Mouse (Mus musculus) spleen, adult 12 weeks (tissue): ENCODE measurements at regions not wholly inside any gene's neighbourhood (a gene's known extent, or its start where the extent isn't known, plus 50 kb on each side); places are given as distances from the start of the nearest gene placed in this dataset.
A peak's percentile ranks its signal among the peaks of the same experiment; 100 is the strongest.

ENCODE experiments used
- DNase-seq: peaks from one replicate; pipeline ENCODE4 v3.0.0; 2022; ENCODE audit warnings: low spot score

DNA sequence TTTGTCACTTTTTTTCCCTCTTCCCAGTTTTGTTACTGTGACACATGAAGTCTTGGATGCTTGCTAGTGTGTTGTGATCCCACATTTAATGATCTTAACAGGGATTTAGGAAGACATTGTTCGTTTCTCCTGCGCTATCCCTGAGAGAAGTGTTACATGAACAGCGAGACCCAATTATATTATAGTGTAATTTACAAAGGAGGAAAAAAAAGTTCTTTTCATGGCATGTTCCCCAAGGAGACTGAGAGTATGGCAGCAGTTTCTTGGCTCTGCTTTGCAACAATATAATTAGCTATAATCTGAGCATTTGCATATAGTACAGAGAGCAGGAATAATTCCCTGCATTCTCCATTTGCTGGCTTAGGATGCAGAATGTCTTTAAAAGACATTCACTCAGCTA, 168.6 kb downstream of the Insc start:
- no peak for DNase-seq

DNA sequence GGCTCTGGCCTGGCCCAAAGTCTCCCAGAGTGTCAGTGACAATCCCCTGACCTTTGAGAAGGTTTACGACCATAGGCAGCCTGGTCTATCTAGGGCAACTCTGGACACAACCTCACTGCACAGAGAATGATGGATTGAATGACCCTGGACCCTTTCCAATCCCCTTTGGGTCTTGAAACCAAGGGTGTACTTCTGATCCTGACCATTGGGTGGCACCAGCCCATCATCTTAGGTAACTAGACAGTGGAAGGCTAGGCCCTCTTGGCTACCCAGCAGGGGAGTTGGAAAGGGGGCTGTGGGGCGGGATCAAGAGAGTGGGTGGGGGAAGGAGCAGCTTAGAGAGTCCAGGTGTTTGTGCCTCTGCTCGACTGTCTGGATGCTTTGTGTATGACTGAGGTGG, 178.7 kb downstream of the Insc start:
- peak; percentile 12 for DNase-seq

DNA sequence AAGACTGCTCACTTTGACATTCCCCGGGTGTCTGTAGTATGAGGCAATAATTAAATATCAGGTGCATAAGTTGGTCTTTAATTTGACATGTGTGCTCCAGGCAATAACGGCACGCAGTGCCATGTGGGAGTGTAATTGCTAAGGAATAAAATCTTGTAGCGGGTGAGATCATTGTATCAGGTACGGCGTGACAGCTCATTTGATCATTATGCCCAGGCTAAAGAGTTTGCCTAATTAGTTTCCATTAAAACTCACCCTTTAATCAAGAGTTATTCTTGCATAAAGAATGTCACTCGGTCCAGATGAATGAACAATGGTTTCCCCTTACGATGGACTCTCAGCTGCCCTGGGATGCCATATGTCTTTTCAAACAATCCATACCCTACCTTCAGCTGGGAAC, 190.4 kb downstream of the Insc start:
- no peak for DNase-seq

DNA sequence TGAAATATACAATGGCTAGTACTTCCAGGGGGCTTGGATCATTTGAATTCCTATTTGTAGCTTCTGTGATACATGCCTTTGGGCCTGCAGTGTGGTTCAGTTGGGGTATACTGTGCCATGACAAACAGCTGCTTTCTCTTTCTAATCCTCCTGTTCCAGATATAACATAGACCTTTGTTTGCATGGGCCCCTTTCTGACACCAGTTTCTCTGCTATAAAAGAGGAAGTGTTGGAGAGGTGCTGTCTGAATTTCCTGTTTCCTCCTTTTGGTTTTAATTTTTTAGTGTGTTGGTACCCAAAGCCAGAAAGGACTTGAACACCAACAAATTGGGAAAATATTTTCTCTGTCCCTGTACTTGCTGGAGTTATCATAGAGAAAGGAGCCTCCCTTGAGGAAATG, 207.3 kb downstream of the Insc start:
- DNase-seq = no peak

DNA sequence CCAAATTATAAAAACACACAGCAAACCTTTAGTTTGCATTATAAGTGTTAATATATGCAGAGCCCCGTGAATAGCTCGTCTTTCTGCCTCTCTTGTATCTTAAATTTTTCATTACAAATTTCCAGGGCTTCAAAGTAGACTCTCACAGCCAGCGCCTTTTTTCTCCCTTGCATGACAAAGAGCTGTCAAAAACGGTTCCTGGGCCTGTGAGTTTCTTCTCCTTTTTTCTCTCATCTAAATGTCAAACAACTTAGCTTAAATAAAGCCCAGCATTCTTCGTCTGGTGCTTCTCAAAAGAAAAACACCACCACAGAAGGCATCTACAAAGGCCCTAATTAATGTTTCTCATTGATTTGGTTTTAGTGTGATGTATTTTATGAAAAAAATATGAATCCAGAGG, 219.7 kb downstream of the Insc start:
- DNase-seq = no peak

DNA sequence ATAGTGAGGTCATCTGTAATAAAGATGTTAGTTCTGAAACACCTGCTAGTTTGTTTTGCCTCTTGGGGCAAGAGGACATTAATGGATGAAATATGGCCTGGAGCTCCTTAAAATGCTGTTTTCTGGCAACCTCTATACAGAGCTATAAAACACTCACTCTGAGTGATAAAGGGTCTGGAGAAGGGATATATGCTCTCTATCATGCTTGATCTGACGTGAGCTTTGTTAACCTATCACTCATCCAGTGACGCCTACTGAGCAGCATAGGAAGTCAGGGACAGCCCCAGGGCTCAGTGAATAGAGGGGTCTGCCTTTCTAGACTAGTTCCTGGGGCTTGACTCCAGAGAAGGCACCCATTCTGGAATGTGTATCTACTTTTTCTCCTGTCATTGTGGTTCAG, 222.4 kb downstream of the Insc start:
- DNase-seq = no peak

DNA sequence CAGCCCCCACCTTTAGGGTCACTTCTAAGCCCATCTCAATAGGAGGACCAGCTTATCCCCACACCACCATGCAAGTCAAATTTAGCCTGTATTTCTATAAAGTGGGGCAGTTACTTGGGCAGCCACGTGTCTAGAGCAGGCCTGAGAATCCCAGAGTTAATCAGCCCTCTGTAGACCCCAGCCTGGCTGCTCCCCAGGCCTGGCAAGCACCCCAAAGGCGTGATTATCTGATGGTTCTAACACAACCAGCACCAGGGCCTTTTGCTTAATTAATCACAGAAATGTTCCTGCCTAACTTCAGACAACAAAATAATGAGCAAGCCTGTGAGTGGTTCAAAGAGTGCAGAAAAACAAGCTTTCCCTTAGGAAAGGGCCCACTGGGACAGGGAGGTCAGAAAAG, 243.0 kb downstream of the Insc start:
- no peak for DNase-seq

DNA sequence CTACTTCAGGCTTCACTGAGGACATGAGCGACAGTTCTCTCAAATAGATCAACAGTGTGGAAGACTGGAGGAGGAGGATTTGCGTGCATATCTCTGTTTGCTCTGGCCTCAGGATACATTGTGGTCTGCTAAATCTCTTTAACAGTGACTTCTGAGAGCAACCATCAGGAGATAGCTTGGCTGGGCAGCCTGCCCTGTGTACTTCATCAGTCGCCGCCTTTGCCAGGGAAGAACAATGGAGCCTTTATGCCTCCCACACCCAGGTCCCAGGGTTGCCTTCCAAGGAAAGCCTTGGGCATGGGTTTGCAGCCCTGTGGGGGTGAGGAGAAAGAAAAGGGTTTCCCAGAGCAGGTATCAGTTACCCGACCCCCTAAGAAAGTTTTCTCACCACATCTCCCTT, 247.8 kb downstream of the Insc start:
- DNase-seq = no peak

DNA sequence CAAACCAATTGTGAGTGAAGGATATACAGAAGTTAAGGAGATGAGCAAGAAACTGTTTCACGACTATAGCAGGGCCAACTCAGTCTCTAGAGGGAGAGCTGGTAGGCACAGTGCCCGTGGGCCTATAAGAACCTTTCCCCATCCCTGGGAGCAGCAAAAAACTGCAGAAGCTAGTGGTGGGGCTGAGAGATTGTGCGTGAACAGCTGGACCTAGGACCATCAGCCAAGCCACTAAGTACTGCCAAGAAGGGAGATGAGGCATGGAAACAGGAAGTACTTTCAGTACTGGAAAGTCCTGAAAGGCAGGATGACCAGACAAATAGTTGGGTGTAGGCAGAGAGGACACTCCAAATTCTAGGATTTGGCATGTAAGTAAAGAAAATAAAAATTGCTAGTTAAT, 248.9 kb downstream of the Insc start:
- DNase-seq = no peak

DNA sequence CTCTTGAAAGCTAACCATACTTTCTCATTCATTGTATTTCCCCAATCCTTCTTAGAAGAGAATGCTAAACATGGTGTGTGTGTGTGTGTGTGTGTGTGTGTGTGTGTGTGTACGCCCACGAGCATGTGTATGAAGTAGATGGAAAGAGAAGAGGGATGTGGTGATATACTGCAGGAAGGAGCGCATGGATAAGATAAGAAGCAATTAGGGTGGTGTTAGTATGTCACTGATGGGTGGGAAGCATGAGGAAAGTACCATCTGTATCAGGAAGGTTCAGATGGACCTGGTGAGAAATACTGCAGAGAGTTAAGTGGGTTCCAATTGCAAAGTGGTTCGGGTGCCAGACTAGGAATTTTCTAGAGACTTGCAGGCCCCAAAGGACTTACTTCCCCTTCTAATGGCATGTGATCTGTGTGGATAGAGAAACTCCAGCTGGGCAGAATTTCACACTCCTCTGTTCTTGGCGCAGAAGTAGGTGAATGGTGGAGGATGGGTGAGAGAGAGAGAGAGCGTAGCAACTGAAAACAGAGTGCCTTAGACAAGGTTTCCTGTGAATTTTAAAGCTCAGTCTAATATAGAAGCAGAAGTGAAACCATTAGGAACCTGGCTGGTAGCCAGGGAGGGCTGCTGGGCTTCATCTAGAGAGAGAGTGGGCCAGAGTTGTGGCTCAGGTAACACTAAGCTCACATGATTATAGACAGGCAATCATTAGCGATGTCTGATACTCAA, 257.5 kb downstream of the Insc start:
- no peak for DNase-seq

DNA sequence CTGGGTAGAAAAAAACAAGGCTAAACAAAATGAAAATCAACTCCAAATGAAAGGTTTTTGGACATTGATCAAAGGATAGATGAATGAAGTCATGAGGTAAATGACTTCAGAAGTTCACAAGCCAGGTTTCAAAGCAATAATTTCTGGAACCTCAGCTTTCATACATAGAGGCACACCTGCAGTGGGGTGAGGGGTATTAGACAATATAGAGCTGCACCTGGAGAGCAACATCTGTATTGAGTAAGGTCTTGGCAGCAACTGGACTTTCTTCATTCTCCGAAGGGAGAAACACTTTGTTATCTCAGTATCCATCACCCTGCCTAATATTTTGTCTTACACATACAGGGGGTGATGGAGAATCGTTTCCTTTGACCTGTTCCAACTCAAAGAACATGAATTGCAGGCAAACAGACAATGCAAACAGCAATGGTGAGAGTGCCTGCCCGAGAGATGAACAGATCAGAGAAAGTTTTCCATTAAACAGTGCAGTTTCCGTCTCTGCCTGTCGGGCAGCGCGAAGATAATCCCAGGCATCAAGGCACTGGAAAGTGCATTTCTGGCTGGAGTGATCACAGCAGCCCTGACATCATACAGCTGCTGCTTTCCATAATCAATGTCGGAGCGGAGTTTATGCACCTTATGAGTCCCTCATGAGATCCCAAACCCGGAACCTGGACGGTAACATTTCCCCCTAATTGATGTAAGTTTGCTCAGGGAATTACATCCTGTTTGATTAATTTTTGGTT, 270.9 kb downstream of the Insc start:
- no peak for DNase-seq

DNA sequence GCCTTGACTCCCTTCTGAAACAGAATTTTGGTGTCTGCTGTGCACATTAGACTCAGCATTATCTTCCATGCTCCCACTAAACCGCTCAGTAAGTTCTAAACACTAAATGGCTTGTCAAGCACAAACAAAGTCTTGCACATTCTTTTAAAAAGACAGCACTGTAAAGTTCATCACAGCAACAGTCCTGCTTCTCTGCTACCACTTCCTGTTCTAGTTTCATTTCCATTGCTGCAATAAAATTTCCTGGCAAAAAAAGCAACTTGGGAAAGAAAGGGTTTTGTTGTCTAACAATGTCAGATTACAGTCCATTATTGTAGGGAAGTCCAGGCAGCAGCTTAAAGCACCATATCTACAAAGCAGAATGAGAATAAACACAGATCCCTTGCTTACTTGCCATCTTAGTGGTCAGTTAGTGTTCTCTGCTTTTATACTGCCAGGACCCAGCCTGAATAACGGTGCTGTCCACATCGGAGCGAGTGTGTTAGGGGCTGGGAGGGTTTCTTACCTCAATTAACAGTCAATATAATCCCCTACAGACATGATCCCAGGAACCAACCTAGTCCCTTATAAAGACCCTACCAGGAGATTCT, 276.0 kb downstream of the Insc start:
- no peak for DNase-seq

DNA sequence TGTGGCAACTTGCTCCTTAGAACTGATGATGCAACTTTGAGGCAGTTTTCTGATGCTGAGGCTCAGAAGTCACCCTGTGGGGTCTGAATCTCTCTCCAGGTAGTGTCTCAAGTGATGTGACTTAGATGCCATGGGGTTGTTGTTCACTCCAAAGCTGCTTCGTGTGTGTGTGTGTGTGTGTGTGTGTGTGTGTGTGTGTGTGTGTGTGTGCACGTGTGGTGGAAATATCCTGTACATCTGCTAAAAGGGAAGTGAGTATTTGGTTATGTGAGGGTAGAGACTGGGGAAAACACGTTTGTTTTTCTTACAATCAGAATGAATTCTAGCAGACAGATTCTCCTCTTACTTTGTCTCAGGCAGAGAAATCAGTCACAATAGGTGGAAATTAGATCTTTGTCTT, 276.5 kb downstream of the Insc start:
- no peak for DNase-seq

DNA sequence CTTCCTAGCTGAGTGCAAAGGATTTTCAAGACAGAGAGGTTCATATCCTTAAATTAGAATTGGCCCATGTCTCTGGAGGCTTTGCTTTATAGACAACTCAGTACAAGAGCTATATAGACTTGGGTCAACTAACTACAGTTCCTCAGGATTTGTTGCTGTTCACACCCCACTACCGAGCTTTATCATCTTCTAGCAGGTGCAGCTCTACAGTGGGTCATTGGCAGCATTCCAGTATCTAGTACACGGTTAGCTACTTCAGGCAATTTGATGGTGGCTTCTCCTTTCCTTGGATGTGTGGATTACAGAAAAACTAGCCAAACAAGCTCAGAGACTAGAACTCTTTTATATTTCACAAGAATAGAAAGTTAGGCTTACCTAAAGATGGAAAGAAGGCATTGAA, 282.3 kb downstream of the Insc start:
- no peak for DNase-seq

DNA sequence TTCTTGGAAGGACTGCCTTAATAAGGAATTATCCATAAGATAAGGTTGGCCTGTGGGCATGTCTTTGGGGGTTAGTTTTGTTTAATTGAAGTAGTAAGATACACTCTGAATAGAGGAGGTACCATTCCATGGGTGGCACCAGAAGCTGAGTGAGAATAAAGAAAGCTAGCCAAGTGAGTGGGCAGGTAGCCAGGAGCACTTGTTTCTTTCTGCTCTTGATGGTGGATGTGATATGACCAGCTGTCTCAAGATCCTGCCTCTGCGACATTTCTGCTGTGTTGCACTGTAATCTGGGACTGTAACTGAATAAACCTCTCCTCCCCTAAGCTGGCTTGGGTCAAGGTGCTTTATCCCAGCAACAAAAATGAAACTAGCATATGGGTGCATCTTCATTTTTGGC, 284.2 kb downstream of the Insc start:
- no peak for DNase-seq

DNA sequence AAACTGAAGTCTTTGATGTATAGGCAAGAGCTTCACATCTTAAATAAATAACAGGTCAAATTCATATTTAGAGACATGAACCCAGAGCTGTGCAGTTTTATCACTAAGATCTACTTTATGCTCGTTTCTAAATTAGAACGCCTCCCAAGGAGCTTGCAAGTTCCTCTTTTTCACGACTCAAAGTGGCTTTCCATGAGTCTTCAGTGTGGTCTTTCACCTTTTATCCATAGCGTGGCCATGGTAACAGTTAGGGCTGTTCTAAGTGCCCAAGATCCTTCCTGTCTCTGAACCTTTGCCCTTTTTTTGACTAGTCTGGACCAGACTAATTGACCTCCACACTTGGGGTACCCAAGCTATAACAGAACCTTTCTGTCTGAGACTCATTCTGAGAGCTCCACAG, 290.5 kb downstream of the Insc start:
- DNase-seq = no peak

DNA sequence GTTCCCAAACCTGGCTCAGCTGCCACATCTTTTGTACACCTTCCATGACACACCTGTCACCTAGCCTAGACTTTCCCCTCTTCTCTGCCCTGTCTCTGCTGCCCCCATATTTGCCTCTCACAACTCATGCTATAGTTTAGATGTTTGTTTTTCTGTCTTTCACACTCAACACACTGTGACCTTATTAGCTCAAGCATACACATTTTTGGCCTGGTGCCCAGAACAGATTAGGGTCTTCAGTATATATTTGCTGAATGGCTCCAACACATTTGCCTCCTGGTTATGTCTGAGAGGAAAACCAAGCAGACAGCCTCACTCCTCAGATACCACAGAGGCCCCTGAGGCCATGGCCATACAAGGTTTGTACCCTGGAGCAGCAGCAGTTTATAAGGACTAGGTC, 312.0 kb downstream of the Insc start:
- DNase-seq = no peak

DNA sequence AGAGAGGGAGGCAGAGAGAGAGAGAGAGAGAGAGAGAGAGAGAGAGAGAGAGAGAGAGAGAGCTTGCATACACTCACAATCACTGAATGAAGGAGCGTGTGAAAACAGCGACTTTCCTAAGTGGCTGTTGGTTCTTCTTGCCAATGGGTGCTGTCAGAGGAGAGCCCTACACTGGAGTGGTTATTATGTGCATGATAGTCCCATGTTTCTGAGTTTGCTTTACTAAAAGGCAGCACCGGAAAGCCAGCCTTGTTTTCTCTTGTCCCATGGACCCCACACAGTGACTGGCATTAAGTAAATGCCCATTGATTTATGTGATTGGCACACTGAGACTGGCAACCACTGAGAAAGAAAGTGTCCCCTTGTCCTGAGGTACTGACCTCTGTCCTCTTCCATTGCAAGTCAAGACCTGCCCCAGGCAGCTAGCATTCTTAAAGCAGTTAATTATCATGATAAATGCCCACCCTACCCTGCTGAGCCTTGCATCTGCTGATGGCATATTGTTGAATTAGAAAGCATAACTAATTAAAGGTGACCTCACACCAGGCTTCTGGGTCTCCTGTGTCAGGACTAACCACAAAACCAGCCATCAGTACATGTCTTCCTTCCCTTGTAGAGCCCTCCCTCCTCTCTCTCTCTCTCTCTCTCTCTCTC, 313.6 kb downstream of the Insc start:
- no peak for DNase-seq

DNA sequence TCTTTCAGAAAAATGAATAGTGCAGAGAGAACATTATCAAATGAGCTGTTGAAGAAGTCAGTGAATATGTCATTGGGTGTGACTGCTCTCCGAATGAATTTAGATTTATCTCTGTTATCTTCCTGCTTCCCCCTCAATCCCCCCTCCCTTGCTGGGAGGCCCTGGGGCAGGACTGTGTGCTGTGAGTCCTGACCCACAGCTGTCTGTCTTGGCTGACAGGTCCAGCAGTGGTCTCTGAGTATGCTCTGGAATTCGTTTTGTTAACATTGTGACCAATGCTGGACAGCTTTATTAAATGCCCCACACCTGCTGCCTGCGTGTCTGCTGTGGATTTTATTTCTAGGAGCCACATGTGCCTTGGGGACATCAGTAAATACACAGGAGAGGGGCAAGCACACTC, 314.2 kb downstream of the Insc start:
- DNase-seq = no peak

DNA sequence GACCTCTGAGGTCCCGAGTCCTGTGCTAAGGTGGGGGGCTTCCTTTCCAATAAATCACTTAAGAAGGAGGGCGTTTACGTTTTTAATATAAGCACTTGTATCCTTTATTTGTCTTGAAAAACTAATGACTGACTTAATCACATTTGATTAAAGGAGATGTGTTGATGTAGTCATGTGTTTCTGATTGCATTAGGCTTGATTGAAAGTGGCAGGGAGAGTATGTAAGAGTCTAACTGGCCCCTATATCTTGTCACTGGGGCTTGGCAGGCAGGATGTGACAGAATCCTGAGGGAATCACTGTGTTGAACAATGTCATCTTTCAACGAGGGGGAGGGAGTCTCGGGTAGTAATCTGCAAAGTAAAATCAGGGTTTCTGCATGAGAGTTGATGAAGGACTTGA, 316.7 kb downstream of the Insc start:
- no peak for DNase-seq

DNA sequence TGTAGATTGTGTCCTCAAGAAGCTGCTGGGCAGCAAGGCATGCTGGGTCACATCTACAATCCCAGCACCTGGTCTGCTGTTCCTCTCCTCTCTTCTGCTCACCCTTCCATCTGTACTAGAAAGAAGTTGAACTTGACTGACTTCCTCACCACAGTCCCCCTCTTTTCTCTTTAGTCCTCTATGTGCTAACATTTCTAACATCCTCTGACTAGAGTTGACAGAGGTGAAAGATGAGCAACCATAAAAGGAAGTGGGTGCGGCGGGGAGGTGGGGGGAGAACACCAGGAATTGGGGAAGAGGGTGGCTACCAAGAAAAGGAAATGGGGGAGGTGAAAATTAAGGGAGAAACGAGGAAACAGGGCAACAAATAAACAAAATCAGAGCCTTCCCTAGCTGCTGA, 319.3 kb downstream of the Insc start:
- DNase-seq = no peak

DNA sequence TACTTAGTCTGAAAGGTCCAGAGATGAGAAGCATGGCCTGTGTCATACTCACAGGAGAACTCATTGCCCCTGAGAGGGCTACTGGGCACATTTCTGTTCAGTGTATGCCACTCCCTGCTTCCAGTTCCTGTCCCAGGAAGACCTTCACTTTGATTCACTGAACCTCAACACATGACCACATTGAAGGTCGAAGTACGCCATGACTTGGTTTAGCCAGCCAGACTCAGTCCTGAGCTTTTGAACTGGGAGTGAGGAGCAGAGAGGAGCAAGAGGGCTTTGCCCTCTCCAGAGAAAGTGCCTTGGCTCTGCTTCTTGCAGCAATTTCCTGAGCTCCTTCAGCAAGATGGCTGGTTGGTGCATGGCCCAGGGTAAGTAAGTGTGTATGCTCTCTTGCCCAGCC, 324.1 kb downstream of the Insc start:
- no peak for DNase-seq

DNA sequence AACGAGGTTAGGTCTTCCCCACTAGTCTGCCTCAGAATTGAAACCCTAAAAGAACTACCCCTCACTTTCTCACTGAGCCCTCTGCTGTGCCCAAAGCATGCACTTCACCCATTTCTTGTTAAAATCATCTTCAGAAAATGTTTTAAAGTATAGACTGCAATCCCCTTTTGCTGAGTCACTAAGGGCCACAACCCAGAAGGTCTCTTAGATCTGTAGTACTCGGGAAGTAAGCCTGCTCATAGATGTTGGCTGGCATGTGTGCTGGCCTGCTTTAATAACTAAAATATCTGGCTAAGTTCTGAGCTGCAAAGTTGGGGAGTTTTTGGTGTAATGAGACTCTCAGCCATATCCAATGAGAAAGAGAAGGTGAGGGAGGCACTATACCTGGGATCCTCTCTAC, 329.9 kb downstream of the Insc start:
- no peak for DNase-seq
